Mouse (Mus musculus) lung, postnatal 0 days (tissue): ENCODE measurements around the gene Krtap5-2.

ENCODE experiments used
- CTCF ChIP-seq: IDR thresholded peaks from 2 replicates; pipeline ENCODE4 v1.5.1; 2016; ENCODE audit warnings: antibody characterized with exemption, mild to moderate bottlenecking
- EP300 ChIP-seq: IDR thresholded peaks from 2 replicates; pipeline ENCODE4 v1.6.1; 2016; ENCODE audit warnings: antibody characterized with exemption, mild to moderate bottlenecking, control low read depth

GRCm38 (mm10) chr7:142224518-142224917 is 48.7 kb upstream of the Krtap5-2 start:
- TF ChIP-seq CTCF = no peak
- TF ChIP-seq EP300 = no peak
